Comparison of ENCODE assay signal across 8 mouse cellular contexts in genomic region chr4:13098849-13099248, GRCm38 (mm10).
DNase-seq lines count a peak whose midpoint lies in the region; ATAC-seq and TF ChIP-seq lines count a peak whose summit lies in the region.

No protein-coding gene starts in this region.

- H3K36me3 ChIP-seq in forebrain, embryonic 12.5 days (replicated peaks), result no peaks in the 10 kb centered on the region
- no peaks in the 10 kb centered on the region for H3K36me3 ChIP-seq in forebrain, embryonic 13.5 days (ENCODE audit: poor library complexity, severe bottlenecking)
- H3K36me3 ChIP-seq in forebrain, postnatal 0 days (ENCODE audit: insufficient read depth), result no peaks in the 10 kb centered on the region
- H3K36me3 ChIP-seq in liver, embryonic 14.5 days (replicated peaks; ENCODE audit: control insufficient read depth, insufficient read depth, low read depth), result no peaks in the 10 kb centered on the region
- no peaks in the 10 kb centered on the region for H3K36me3 ChIP-seq in splenic B cell, adult 2 months (ENCODE audit: control insufficient read depth, insufficient read depth, low read length, poor library complexity, severe bottlenecking)

- no peak for TF ChIP-seq EP300 in liver, embryonic 14.5 days (IDR thresholded peaks at IDR 0.05; ENCODE audit: low read depth)

- H3K4me1 ChIP-seq in forebrain, embryonic 12.5 days, result 0 out of 2 replicates have a peak, but pooled peaks cover 4% of the 10 kb centered on the region
- H3K4me1 ChIP-seq in forebrain, embryonic 13.5 days, result peaks cover 6% of the 10 kb centered on the region
- 0 out of 2 replicates have a peak, but pooled peaks cover 2% of the 10 kb centered on the region for H3K4me1 ChIP-seq in forebrain, postnatal 0 days (ENCODE audit: insufficient read depth)
- H3K4me1 ChIP-seq in liver, embryonic 14.5 days (replicated peaks; ENCODE audit: control insufficient read depth in 2 of 2, insufficient read depth in 2 of 2, low read length in 1 of 2), result no peaks in the 10 kb centered on the region

- 50% methylated on average over 3 of the region's 3 CpGs for WGBS in forebrain, embryonic 12.5 days
- 54% methylated on average over 3 of the region's 3 CpGs for WGBS in forebrain, embryonic 13.5 days
- WGBS in forebrain, postnatal 0 days, result 57% methylated on average over 3 of the region's 3 CpGs
- WGBS in liver, embryonic 14.5 days (ENCODE audit: insufficient replicate concordance), result 19% methylated on average over 3 of the region's 3 CpGs

- peak; percentile 62 for TF ChIP-seq CTCF in forebrain, postnatal 0 days (IDR thresholded peaks at IDR 0.05; ENCODE audit: low read depth)
- TF ChIP-seq CTCF in liver, embryonic 14.5 days (IDR thresholded peaks at IDR 0.05; ENCODE audit: low read depth), result peak; percentile 57

- H3K9ac ChIP-seq in forebrain, embryonic 12.5 days, result no peak overlapping the region
- no peak overlapping the region for H3K9ac ChIP-seq in forebrain, embryonic 13.5 days
- H3K9ac ChIP-seq in forebrain, postnatal 0 days, result no peak overlapping the region
- no peak overlapping the region for H3K9ac ChIP-seq in liver, embryonic 14.5 days (replicated peaks)

- no peaks in the 10 kb centered on the region for H3K9me3 ChIP-seq in forebrain, embryonic 12.5 days
- no peaks in the 10 kb centered on the region for H3K9me3 ChIP-seq in forebrain, embryonic 13.5 days (replicated peaks)
- H3K9me3 ChIP-seq in forebrain, postnatal 0 days (ENCODE audit: low read length), result no peaks in the 10 kb centered on the region
- no peaks in the 10 kb centered on the region for H3K9me3 ChIP-seq in liver, embryonic 14.5 days (ENCODE audit: control insufficient read depth, low read length)

- no peak overlapping the region for H3K27ac ChIP-seq in forebrain, embryonic 12.5 days
- H3K27ac ChIP-seq in forebrain, embryonic 13.5 days, result no peak overlapping the region
- no peak overlapping the region for H3K27ac ChIP-seq in forebrain, postnatal 0 days (ENCODE audit: low read depth, low read length)
- no peak overlapping the region for H3K27ac ChIP-seq in liver, embryonic 14.5 days

- 0 out of 2 replicates have a peak, but pooled peaks have one; percentile 27 for ATAC-seq in forebrain, embryonic 12.5 days (ENCODE audit: low FRiP score)
- ATAC-seq in forebrain, embryonic 13.5 days, result no peak
- ATAC-seq in forebrain, postnatal 0 days, result no peak
- no peak for ATAC-seq in liver, embryonic 14.5 days (ENCODE audit: insufficient read depth)

- H3K4me3 ChIP-seq in forebrain, embryonic 12.5 days (replicated peaks), result no peak overlapping the region
- no peak overlapping the region for H3K4me3 ChIP-seq in forebrain, embryonic 13.5 days
- H3K4me3 ChIP-seq in forebrain, postnatal 0 days (ENCODE audit: low read depth, low read length), result no peak overlapping the region
- H3K4me3 ChIP-seq in liver, embryonic 14.5 days (ENCODE audit: insufficient read depth in 1 of 2, low read depth in 2 of 2, low read length in 2 of 2), result no peak overlapping the region

- DNase-seq in B cell, adult 2 months, result peak; percentile 52 to 57
- DNase-seq in c-Kit-positive CD71-negative TER-119-negative erythroid progenitor cells, embryonic 14.5 days (ENCODE audit: low read depth), result peak; percentile 34
- no peak for DNase-seq in forebrain, postnatal 0 days
- DNase-seq in kidney, postnatal 10 days, result peak; percentile 80
- peak in 2 of 3 experiments; percentile 1 to 4 for DNase-seq in liver, embryonic 14.5 days (ENCODE audit: low read depth in 3 of 3, low spot score in 3 of 3)
- peak; percentile 1 for DNase-seq in splenic B cell, adult 2 months (ENCODE audit: low read depth, low spot score)

- H3K4me2 ChIP-seq in forebrain, embryonic 12.5 days, result no peak overlapping the region
- H3K4me2 ChIP-seq in forebrain, embryonic 13.5 days, result no peak overlapping the region
- no peak overlapping the region for H3K4me2 ChIP-seq in forebrain, postnatal 0 days (ENCODE audit: low read depth)
- H3K4me2 ChIP-seq in liver, embryonic 14.5 days (ENCODE audit: low read depth), result no peak overlapping the region

- no peaks in the 10 kb centered on the region for H3K27me3 ChIP-seq in forebrain, embryonic 12.5 days
- H3K27me3 ChIP-seq in forebrain, embryonic 13.5 days, result no peaks in the 10 kb centered on the region
- H3K27me3 ChIP-seq in forebrain, postnatal 0 days (ENCODE audit: insufficient read depth, low read length), result no peaks in the 10 kb centered on the region
- no peaks in the 10 kb centered on the region for H3K27me3 ChIP-seq in liver, embryonic 14.5 days (ENCODE audit: control insufficient read depth, insufficient read depth, low read length)
- H3K27me3 ChIP-seq in splenic B cell, adult 2 months (ENCODE audit: control insufficient read depth, insufficient read depth, low read length, poor library complexity, severe bottlenecking), result no peaks in the 10 kb centered on the region
